Mouse (Mus musculus) testis, adult 2 months (tissue): ENCODE measurements around the gene Il22ra2. TPM values are rescaled to one million over a fixed set of nuclear protein-coding genes. Genes with fewer than 3 reads are reported as not detected.

Experiments used
- H3K27ac ChIP-seq: fragments of 200-500 bp; 2 replicates; pipeline ENCODE4 v1.5.1; 2012; ENCODE audit warnings: low read depth, low read length; ENCODE audit not compliant: control insufficient read depth, insufficient read depth
- H3K27me3 ChIP-seq: fragments of 200-500 bp; 2 replicates; pipeline ENCODE4 v1.6.1; 2012; ENCODE audit warnings: mild to moderate bottlenecking, low read length, moderate library complexity; ENCODE audit not compliant: control insufficient read depth, insufficient read depth
- H3K36me3 ChIP-seq: fragments of 200-500 bp; 2 replicates; pipeline ENCODE4 v1.6.1; 2012; ENCODE audit warnings: mild to moderate bottlenecking, low read length; ENCODE audit not compliant: control insufficient read depth, insufficient read depth
- H3K4me1 ChIP-seq: fragments of 200-500 bp; 2 replicates; pipeline ENCODE4 v1.6.1; 2012; ENCODE audit warnings: low read length; ENCODE audit not compliant: control insufficient read depth, insufficient read depth
- H3K4me3 ChIP-seq: fragments of 200-500 bp; 2 replicates; pipeline ENCODE4 v1.5.1; 2012; ENCODE audit warnings: low read depth, mild to moderate bottlenecking, low read length, moderate library complexity, mixed read lengths; ENCODE audit not compliant: control insufficient read depth
- CTCF ChIP-seq: fragments of 200-500 bp; IDR thresholded peaks from 2 replicates; pipeline ENCODE4 v1.5.1; 2012; ENCODE audit warnings: low read depth, mild to moderate bottlenecking, inconsistent platforms, low read length, moderate library complexity; ENCODE audit not compliant: control insufficient read depth, insufficient read depth, insufficient replicate concordance
- POLR2A ChIP-seq: fragments of 200-500 bp; IDR thresholded peaks from 2 replicates; pipeline ENCODE4 v1.6.1; 2012; ENCODE audit warnings: low read depth, mild to moderate bottlenecking, inconsistent platforms, low read length, moderate library complexity; ENCODE audit not compliant: control insufficient read depth
- polyA plus RNA-seq: library from polyadenylated mRNA; depleted of rRNA; stranded (reverse); fragments of >200 nt; gene quantifications from 2 replicates; pipeline ENCODE4 v1.2.3, GENCODE M21; 2012

The Il22ra2 gene
- polyA plus RNA-seq, 1 experiment = not detected

DNA sequence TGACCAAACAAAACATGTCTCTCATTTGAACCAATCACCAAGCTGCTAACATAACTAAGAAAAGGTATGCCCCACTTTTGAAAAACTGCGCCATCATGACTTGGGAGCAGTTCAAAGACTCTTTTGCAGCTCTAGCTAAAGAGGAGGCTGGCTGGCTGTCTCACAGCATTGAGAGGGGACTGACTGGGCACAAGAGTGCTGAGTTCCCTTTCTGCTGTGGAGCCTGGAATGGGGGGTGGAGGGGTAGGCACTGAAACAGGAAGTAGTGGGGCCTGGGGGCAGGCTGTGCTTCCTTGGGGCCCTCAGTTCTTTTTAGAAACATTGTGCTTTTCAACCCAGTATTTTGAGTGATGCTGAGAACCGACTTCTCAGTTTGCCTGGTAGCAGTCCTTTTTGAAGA is 37.7 kb upstream of the Il22ra2 start:
- Histone ChIP-seq H3K4me3 (no peak overlapping the region), H3K27ac (no peak overlapping the region), H3K27me3 (no peaks in the 10 kb centered on the region), H3K4me1 (no peaks in the 10 kb centered on the region), H3K36me3 (no peaks in the 10 kb centered on the region)
- TF ChIP-seq POLR2A = no peak
- TF ChIP-seq CTCF = no peak

DNA sequence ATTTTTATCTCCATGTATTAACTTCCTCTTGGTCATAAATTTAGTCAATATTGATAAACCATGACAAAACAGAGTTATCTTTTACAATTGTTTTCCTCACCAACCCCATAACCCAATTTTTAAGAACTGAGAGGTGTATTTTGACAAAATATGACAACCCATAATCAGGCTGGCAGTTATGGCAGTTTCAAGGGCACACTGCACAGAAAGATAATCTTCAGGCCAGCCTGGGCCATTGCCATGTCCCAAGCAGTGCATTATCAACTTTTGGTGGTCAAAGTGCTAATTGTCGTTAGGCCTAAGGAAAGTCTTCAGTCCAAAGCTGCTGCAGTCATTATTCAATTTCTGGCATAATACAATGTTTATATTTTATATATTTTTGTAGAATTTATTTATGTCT is 37.0 kb upstream of the Il22ra2 start:
- H3K4me1 ChIP-seq = 0 out of 2 replicates have a peak, but pooled peaks cover 3% of the 10 kb centered on the region
- no peak overlapping the region for H3K4me3 ChIP-seq
- TF ChIP-seq POLR2A (no peak), CTCF (no peak)

DNA sequence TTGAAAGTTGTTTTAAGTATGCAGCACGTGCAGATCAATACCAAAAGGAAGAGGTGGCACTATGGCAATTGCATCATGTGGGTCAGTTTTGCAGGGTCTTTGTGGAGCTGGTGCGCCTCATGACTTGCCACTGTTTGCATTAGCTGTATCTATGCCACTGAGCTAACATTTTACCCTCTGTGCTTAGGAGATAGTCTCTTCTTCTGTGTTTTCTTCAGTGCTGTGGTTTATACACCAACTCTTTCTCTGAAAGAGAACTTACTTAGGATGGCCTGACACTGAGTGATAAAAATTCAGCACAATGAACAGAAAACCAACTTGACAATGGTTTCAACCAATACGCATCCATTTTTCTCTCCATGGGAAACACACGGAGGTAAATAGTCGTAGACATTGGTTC is 35.9 kb upstream of the Il22ra2 start:
- Histone ChIP-seq H3K27ac (no peak overlapping the region), H3K27me3 (no peaks in the 10 kb centered on the region), H3K36me3 (no peaks in the 10 kb centered on the region), H3K4me1 (0 out of 2 replicates have a peak, but pooled peaks cover 3% of the 10 kb centered on the region), H3K4me3 (no peak overlapping the region)
- TF ChIP-seq POLR2A (no peak), CTCF (no peak)

More for the DNA sequence above, 37.0 kb upstream of the Il22ra2 start:
- no peak overlapping the region for H3K27ac ChIP-seq
- no peaks in the 10 kb centered on the region for H3K36me3 ChIP-seq
- H3K27me3 ChIP-seq = no peaks in the 10 kb centered on the region

DNA sequence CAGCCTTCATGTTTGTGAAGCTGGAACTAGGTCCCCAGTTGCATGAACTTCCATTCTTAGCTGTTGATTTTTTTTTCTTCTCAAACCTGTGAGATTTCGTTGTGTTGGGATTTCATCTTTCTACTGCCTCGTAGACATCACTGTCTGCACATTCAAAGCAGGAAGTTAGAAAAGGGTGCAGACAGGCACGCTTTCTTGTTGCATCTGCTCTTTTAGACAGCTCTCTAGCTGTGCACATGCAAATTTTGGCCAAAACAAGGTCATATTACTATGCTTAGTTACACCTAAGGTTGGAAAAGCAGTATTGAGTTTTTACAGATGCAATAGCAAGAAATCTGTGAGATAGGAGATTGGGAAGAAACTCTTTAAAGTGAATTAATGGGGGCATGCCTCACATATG is 34.5 kb upstream of the Il22ra2 start:
- Histone ChIP-seq H3K4me3 (no peak overlapping the region), H3K4me1 (0 out of 2 replicates have a peak, but pooled peaks cover 3% of the 10 kb centered on the region), H3K27me3 (no peaks in the 10 kb centered on the region), H3K27ac (no peak overlapping the region), H3K36me3 (no peaks in the 10 kb centered on the region)
- TF ChIP-seq POLR2A (no peak), CTCF (no peak)

DNA sequence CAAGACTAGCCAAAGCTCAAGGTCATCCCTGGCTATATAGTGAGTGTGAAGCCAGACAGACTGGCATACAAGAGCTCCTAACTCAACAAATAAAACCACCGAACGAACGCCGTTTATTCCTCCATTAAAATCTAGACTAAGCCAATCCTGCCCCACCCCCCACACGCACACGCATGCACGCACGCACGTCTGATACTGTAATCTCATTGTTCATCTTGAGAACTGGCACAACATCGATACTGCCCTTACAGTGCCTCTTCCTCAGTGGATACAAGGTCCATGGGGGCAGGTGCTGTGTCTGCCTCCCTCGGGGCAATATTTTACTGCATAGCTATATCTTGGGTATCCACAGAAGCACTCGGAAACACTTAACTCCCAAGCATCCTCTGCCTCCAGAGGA is 32.2 kb upstream of the Il22ra2 start:
- no peak overlapping the region for H3K4me3 ChIP-seq
- H3K27ac ChIP-seq = no peak overlapping the region
- H3K36me3 ChIP-seq = no peaks in the 10 kb centered on the region
- H3K27me3 ChIP-seq = no peaks in the 10 kb centered on the region
- TF ChIP-seq POLR2A = no peak
- TF ChIP-seq CTCF = no peak
- 0 out of 2 replicates have a peak, but pooled peaks cover 3% of the 10 kb centered on the region for H3K4me1 ChIP-seq

DNA sequence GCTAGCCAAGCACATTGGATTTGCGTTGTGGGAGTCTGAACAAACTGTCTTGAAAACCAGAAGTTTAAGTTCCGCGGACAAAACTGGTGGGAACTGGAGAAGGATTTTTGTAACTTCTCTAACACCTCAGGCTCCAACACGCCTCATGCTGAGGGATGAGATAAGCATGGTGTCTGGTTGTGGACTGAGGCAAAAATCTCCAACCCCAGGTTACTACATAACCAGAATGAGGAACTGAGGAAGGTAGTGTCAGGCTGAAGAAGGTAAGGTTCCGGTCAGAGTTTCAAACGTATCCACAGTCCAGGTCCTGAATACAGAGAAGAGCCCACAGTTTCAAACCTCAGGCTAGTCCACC is 30.5 kb upstream of the Il22ra2 start:
- Histone ChIP-seq H3K36me3 (no peaks in the 10 kb centered on the region), H3K4me3 (peak overlapping the region; percentile 86), H3K4me1 (0 out of 2 replicates have a peak, but pooled peaks cover 3% of the 10 kb centered on the region), H3K27ac (peak overlapping the region; percentile 20; the same call in 1 of the 2 replicates), H3K27me3 (no peaks in the 10 kb centered on the region)
- no peak for TF ChIP-seq CTCF
- no peak for TF ChIP-seq POLR2A

DNA sequence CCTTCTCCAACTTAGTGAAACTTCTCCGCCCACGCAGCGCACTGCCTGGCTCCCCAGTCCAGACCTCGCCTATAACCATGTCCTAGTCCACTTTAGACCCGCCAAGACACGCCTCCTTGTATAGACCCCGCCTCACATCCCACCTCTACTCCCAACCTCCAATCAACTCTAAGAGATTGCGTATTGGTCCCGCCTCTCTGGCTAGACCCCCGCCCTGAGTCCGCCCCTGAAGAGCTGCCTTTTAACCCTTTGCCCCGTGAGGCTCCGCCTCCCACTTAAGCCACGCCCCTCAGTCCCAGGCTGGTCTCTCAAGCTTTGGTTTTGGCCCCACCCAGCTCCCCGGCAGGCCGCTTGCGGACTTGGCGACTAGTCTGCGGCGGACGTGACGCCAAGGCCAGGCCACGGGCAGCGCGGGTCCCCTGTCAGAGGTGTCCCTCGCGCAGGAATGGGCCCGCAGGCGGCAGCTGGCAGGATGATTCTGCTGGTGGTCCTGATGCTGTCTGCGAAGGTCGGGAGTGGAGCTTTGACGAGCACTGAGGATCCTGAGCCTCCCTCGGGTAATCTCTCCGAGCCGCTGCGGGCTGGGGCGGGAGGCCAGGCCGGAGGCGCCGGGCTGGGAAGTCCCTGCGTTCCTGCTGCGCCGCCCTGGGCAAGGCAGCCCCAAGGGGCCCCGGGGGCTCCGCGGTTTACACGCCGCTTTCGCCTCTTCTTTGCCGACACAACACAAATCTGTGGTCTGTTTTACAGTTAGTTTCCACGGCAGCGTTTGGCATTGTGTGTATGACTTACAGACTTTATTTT is 30.0 kb upstream of the Il22ra2 start, which contains the start of gene Ifngr1:
Gene Ifngr1, plus strand, starts transcription at position 309 of the 801 bp plus-strand sequence.
- Histone ChIP-seq H3K4me1 (0 out of 2 replicates have a peak, but pooled peaks cover 3% of the 10 kb centered on the region), H3K4me3 (peak within 1 kb of the TSS; percentile 86), H3K27me3 (no peaks in the 10 kb centered on the region), H3K27ac (peak within 1 kb of the TSS; percentile 74), H3K36me3 (no peaks in the 10 kb centered on the region)
- TF ChIP-seq CTCF = no peak
- TF ChIP-seq POLR2A = peak; percentile 64

DNA sequence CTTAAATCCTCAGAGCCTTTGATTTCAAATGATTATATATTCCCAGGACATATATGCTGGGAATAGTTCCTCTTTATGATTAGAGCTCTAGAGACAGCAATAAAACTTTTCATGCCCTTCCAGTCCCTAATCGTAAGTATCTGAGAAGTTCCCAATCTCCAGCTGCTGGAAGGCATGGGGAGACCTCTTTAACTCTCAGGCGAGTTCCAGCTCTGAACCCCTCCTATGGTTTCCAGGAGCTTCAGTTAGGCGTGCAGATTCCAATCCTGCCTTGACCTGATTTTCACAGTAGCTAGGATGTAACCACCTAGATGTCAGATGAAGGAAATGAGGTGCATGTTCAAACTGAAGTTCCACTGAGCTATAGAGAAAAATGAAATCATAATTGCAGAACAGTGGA is 29.2 kb upstream of the Il22ra2 start:
- H3K4me3 ChIP-seq = peak overlapping the region; percentile 86; the same call in 1 of the 2 replicates
- no peaks in the 10 kb centered on the region for H3K27me3 ChIP-seq
- no peak overlapping the region for H3K27ac ChIP-seq
- H3K36me3 ChIP-seq = no peaks in the 10 kb centered on the region
- TF ChIP-seq CTCF (no peak), POLR2A (no peak)
- H3K4me1 ChIP-seq = 0 out of 2 replicates have a peak, but pooled peaks cover 3% of the 10 kb centered on the region
